Mouse (Mus musculus) mouse embryonic stem cell (cell line): ENCODE results near the gene Exoc4.

Source experiments
- in situ Hi-C, 2 experiments: fragments of 300-500 bp; cut with MboI; formaldehyde crosslinking; loops; 1 replicate in 1 of 2; 3 replicates in 1 of 2; pipeline ENCODE4 v1.14.3; 2019 to 2020; ENCODE audit warnings: low sequenced_read_pairs in 2 of 2, low pct_unique_long_range_greater_than_20kb in 1 of 2, mixed read lengths in 1 of 2; ENCODE audit not compliant: unreplicated experiment in 1 of 2

Exoc4 gene

DNA sequence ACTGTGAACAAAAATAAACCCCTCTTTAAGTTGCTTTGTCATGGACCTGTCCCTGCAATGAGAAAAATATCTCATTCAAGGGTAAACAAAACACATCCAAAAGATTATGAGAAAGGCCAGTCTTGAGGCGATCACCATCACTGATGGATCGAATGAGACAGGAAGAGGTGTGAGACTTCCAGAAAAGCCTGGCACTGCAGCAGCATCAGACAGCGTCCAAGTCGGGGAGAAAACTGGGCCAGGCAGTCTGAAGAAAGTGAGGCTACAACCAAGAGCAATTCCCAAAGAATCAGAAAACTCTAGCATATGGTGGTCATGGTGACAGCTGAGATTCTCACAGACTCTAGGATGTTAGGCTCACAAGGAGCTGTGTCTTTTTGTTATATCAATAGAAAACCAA, 689.0 kb downstream of the Exoc4 start:
- in situ Hi-C loops, result no loop called here

DNA sequence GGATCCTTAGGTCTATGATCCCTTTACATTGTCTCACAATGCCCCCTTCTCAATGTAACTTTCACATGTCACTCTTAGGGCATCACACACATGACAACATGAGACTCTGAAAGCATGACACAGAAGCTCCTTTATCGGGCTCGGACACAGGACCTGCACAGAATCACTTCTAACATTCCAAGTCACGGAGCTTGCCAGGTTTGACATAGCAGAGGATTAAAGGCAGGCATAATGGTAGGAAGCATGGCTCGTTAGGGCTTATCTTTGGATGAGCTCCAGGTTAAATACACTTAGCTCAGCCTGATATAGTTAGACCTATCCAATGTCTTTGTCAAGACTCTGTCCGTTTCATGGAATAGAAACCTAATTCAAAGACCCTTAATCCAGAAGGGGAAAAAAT, 690.3 kb downstream of the Exoc4 start:
- in situ Hi-C loops, result no loop called here

DNA sequence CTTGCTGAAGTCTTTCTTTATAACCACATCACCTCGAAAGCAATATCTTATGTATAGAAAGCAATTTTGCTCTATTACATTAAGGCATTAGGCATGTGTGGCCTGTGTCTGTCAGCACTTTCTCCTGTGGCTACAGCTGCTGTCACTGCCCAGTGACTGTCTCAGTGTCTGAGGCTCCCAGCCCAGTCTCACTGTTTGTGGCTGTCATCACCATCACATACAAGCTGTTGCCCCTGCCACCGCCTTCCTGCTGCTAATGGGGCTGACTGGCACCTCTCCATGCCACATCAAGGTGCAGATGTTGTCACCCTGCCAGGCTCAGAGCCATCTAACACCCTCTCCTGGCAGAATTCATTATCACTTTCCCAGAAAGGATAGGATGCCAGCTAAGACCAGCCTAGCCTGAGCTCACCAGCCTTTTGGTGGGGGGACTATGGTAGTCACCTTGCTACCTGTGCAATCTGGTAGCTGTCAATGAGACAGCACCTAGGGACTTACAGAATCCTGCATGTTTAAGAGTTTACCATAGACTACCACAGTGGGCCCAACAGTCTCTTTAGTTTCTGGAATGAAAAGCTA, 698.1 kb downstream of the Exoc4 start:
- in situ Hi-C loops, result no loop called here

DNA sequence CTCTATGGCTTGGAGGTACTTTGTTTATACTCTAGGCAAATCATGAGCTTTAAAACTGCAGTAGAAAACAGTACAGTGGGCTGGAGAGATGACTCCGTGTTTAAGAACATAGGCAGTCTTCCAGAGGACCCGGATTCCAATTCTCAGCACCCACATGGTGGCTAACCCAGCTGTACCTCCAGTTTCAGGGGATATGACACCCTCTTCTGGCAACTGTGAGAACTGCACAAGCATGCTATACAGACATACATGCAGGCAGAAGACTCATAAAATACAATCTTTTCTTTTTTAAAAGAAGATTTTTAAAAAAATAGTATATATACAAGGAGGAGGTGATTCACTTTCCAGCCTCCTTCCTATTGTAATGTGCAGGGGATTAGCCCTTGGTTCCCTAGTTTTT, 701.2 kb downstream of the Exoc4 start:
- in situ Hi-C loops, result no loop called here

DNA sequence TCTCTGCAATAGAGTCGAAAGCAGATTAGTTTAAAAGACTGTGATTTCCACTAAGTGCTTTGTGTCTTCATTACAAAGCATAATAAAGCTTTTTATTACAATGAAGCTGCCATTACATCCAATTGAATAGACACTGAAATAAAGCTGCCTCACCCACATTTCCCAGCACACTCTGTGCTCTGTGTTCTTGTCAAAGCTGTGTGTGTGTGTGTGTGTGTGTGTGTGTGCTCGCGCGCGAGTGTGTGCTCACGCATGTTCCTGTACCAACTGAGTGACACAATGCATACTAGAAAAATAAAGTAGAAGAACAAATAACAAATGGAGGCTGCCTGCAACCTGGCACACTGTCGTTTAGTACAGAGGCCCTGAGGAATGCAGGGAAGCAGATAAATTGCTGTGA, 706.6 kb downstream of the Exoc4 start:
- in situ Hi-C loops, result no loop called here

DNA sequence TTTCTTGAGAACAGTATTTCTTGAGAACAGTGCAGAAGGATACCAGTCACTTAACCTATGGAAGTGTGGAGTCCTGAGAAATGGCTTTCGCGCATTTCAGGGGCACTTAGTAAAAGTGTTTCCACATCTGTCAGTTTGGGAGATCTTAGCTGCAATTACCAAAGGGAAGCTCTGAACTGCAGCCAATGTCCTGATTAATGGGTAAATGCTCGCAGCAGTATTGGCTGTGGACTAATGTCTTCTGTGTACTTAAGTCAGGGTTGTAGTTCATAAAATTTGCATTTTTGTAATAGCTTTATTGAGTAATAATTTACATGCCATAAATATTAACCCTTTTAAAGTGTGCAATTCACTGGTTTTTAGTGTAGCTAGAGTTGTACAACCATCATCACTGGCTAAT, 709.4 kb downstream of the Exoc4 start:
- in situ Hi-C loops, result no loop called here

DNA sequence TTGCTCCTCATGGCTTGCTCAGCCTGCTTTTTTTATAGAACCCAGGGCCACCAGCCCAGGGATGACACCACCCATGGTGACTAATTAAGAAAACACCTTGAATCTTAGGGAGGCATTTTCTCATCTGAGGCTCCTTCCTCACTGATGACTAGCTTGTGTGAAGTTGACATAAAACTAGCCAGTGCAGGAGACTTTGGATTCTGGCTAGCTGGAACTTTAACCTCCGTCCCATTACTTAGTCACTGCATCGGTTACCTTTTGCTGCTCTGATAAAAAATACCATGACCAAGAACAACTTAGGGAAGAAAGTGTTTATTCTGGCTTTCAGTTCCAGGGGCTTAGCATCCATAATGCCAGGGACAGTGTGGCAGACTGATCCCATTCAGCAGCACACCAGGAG, 711.9 kb downstream of the Exoc4 start:
- in situ Hi-C loops, result no loop called here

DNA sequence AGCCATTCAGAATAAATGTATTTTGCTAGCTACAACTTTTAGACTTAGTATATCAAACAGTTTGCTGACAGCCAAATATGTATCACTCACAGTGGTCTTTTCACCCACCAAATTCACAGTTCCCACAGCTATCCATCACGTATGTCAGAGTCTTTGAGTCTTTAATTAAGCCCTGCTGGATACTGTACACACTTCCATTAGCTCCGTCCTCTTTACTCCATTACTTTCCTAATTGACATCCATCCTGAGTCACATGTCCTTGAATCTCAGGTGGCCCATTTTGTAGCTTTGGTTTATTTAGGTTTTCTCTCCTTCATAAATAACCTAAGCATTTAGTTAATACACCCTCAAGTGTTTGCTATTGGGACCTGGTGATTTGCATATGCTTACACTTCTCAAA, 714.2 kb downstream of the Exoc4 start:
- in situ Hi-C loops, result no loop called here

DNA sequence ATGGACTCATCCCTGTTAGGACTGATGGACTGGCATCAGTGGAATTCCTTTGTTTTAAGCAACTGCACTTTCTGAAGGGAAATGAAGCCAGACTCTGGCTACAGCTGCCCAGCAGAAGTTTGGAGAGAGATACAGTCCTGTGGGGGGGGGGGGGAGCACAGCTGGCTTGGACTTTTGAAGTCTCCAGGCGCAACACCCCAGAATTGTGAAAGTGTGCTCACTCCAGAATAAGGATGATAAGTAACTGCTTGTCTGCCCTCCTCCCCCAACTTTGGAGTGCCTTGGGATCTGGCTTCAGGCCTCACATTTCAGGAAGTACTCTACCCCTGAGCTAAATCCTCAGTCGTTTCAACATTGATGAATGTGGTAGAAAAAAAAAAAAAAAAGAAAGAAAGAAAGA, 716.7 kb downstream of the Exoc4 start:
- in situ Hi-C loops, result no loop called here

DNA sequence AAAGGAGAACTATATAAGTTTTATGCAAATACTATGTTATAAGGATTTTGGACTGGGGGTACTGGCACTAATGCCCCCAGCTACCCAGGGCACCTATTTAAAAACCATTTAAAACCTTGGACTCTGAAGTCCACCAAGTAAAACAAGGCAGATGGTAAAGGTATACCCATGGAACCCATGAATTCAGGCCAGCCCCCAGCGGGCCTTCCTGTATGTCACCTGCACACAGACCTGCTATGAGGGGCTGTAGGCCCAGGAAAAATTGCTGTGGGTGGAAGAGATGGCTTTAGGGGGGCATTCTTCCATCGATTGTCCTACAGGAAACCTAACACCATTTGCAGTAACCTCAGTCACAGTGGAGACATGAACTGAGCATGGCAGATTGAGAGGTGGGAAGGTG, 719.9 kb downstream of the Exoc4 start:
- in situ Hi-C loops, result no loop called here

DNA sequence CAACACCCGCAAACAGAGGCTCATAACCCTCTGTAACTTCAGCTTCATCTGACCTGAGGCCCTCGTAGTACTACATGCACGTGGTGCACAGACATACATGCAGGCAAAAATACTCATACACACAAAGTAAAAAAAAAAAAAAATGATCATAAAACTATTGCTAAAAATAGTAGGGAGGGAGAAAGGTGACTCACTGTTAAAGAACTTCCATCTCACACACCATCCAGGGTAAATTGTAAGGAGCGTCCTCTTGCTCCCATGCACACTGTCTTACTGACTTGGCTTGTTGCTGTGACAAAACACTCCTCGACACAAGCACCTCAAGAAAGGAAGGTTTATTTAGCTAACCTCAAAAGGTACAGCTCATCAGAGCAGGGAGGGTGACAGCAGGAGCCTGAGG, 723.9 kb downstream of the Exoc4 start:
- in situ Hi-C loops, result no loop called here

DNA sequence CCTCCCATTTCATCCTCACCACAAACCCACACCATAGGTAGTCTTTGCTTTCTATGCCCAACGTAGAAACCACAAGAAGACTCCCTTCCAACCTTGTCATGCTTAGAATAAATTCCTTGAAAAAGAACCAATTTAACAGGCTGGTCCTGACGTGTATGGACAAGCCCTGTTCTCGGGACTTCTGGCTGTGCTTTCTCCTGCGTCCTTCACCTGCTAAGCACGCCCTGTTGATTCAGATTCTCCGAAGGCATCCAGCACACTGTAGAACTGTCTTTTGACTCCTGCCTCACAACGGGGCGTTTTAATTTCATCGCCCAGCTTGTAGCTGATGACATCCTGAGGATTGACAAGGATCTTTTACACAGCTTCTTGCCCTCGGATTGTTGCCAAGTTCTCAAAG, 727.7 kb downstream of the Exoc4 start:
- in situ Hi-C loops, result no loop called here

DNA sequence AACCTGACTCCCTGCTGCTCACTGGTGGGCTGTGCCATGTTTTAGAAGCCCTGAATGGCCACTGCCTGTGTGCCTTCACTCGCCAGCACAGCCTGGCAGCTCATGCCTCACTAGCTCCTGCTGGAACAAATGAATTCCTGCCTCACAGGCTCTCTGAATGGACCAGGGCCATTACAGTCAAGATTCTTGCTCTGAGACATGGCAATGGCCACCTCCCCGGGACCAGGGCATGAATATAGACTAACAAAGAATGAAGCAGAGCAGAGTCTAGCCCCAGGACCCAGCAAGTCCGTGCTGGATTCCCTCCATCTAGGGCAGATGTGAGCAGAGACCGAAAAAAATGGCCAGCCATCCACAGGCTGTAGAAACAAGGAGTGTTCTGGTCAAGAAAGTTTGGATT, 728.6 kb downstream of the Exoc4 start:
- in situ Hi-C loops, result no loop called here

DNA sequence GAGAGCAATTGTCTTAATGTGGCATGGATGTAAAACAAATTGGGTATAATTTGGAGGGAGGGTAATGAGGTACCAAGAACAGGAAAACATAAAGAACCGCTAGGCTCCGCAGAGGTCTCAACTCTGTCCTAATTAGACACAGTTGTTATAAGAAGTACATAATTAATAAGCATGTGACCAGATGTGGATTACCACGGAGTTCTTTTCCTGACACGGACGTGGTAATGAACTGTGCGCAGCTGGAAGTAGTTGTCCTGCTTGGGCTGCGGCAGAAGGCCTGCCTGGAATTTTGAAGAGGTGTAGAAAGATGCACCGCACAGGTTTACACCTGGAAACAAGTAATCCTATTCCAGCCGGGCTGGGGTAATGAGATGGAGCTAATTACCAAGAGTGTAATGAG, 729.0 kb downstream of the Exoc4 start:
- in situ Hi-C loops, result no loop called here

DNA sequence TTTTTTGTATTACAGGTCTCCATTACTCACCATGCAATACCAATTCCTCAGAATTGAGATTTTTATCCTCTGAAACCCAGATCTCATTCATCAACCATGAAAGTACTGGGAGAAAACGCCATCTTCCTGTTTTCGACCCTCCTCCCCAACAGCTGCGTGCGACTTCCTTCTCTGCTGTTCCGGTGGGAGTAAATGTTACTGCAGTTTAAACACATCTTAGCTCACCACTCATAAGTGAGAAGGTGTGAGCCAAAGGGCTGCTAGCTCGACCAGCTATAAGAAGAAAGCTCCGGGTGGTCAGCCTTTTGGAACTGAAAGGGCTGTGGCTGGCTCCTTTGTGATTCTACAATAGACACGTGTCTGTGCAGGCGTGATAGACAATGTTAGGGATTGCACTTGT, 733.8 kb downstream of the Exoc4 start:
- in situ Hi-C loops, result no loop called here

DNA sequence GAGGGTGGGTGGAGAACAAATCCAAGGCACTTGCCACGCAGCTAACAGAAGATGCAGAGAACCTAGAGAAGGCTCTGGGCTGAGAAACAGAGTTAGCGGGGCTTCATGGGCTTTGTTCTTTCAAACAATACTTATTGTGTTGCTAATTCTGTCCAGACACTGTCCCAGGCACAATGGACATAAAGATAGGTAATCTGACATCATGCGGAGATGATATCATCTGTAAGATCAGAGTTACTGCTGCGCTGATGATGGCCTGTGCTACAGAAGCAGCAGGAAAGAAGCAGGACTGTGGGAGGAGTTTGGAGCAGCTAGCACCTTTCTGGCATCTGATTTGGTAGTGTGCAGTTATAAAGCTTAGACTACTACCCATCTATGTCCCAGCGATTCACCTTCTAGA, 738.2 kb downstream of the Exoc4 start:
- in situ Hi-C loops, result no loop called here

DNA sequence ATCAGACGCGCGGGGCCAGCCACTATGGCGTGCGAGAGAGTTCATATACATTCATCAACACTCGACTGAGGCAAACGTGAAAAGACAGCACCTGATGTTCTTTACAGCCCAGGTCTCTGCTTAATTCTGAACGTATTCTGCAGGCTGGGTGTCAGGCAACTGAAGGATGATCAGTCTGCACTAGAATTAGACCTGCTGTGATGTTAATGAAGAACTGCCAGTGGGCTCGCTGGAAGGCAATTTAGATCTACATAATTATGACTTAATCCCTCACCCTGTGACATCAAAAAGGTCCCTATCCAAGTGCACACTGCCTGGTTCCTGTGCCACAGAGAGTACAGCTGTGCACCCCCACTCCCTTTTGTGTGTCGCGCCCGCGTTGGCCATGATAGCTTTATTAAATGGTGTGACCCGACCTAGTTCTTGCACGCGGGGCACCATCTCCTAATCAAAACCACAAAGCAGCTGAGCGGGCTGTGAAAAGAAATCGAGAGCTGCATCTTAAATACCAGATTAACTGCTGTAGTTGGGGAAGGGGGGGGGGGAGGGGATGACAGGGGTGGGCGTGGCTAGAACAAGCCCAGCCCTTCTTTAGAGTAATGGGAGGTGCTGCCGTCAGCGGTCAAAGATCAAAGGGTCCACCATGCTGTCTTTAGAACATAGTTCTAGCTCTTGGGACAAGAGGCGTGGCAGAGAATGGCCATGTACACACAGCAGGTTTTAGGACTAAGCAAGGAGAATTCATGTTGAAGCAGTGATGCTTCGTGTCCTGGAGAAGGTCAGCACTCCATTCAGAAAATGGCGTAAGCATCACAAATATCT, 743.5 kb downstream of the Exoc4 start:
- in situ Hi-C loops, result no loop called here

DNA sequence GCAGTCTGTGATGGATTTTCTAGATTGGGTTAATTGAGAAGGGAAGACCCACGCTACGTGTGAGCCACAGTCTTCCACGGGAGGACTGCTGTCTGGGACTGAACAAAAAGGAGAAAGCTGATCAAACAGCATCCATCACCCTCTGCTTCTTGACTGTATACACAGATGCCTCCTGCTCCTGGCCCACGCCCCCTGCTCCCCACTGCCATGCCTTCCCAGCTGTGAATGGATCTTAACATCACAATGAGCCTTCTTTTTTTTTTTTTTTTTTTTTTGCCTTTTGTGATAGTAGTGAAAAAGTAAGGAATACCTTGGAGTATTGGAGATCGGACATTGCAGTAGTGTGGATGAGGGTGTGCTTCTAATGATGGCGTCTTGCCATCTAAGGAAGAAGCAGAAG, 745.0 kb downstream of the Exoc4 start:
- in situ Hi-C loops, result no loop called here

DNA sequence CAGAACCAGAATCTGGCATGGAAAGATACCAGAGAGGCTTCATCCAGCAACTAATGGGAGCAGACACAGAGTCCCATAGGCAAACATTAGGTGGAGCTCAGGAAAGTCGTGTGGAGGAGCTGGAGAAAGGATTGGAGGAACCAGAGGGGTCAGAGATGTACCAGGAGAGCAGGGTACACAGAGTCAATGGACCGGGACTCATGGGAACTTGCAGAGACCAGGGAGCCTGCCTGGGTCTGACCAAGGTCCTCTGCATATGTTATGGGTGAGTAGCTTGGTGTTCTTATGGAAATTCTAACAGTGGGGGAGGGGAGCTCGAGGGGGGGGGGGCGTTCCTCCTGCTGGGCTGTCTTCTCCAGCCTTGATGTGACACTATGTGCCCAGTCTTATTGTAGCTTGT, 749.7 kb downstream of the Exoc4 start:
- in situ Hi-C loops, result no loop called here

DNA sequence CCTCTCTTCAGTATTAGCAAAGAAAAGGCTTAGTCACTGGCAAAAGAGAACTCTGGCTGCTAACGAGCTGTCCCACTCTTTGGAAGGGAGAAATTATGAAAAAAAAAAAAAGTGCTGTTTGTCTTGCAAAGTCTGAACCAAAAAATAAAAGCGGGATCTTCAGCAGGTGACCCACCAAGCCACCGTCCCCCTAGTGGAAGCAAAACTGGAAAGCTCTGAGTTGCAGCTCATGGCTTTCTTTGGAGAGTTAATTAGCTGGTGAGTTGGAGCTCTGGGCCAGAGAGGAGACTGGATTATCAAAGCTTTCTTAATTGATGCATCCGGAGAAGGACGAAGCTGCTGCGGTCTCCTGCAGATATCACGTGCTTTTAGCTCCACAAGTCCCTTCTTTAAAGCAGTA, 750.6 kb downstream of the Exoc4 start:
- in situ Hi-C loops, result no loop called here
